Mouse (Mus musculus) hindbrain, embryonic 12.5 days (tissue): Measurements from ENCODE around the gene Cdc14a. TPM values are rescaled to one million over a fixed set of nuclear protein-coding genes. Genes with fewer than 3 reads are reported as not detected.
A peak's percentile ranks its signal among the peaks of the same experiment; 100 is the strongest.

Experiments
- ATAC-seq: fragments of 200-750 bp; cut with Nextera tagmentation; 2 replicates; pipeline ENCODE4 v1.8.0; 2017; ENCODE audit warnings: moderate TSS enrichment; ENCODE audit not compliant: low FRiP score
- H3K27ac ChIP-seq: fragments of 300-500 bp; sonication (generic); 2 replicates; pipeline ENCODE4 v1.5.1; 2016; ENCODE audit warnings: mild to moderate bottlenecking
- H3K27me3 ChIP-seq: fragments of 300-500 bp; sonication (generic); 2 replicates; pipeline ENCODE4 v1.6.1; 2016; ENCODE audit warnings: mild to moderate bottlenecking
- H3K36me3 ChIP-seq: fragments of 300-500 bp; sonication (generic); 2 replicates; pipeline ENCODE4 v1.6.1; 2016; ENCODE audit warnings: mild to moderate bottlenecking
- H3K4me1 ChIP-seq: fragments of 300-500 bp; sonication (generic); 2 replicates; pipeline ENCODE4 v1.6.1; 2016
- H3K4me2 ChIP-seq: fragments of 300-500 bp; sonication (generic); replicated peaks from 2 replicates; pipeline ENCODE4 v1.6.1; 2016; ENCODE audit warnings: mild to moderate bottlenecking
- H3K4me3 ChIP-seq: fragments of 300-500 bp; sonication (generic); 2 replicates; pipeline ENCODE4 v1.5.1; 2016; ENCODE audit warnings: mild to moderate bottlenecking
- H3K9ac ChIP-seq: fragments of 300-500 bp; sonication (generic); 2 replicates; pipeline ENCODE4 v1.6.1; 2016; ENCODE audit warnings: mild to moderate bottlenecking, moderate library complexity
- H3K9me3 ChIP-seq: fragments of 300-500 bp; sonication (generic); replicated peaks from 2 replicates; pipeline ENCODE4 v1.6.1; 2016; ENCODE audit warnings: mild to moderate bottlenecking
- WGBS: fragments of 180-500 bp; shearing (Covaris S2); methylation state at CpG from one replicate; pipeline ENCODE4 v1.1.7; 2016; 5-methylcytosine and 5-hydroxymethylcytosine counted together
- polyA plus RNA-seq: library from polyadenylated mRNA; unstranded; fragments of >200 nt; fragmentation: Nextera tagmentation; extraction: Ambion mirVana; gene quantifications from 2 replicates; pipeline ENCODE4 v1.2.1, GENCODE M21; 2016

Cdc14a gene
- polyA plus RNA-seq, 1 experiment from 2014 or later = 13.6 TPM

DNA sequence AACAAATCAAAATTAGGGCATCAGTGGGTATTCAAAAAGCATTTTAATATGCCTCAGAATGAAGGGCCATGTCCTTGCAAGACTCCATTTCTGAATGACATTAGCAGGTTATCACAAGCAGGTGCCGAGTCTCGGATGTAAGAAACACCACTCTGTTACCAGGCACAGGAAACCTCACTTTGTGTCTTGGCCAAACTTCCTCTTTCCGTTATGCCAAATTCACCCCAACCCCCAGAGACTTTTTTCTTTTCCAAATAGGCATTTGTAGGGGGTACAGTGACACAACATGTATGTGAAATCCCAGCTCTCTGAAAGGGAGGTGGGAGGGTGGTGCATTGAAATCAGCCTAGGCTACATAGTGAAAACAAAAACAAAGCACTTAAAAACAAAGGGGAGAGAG lies 12.3 kb upstream of the Cdc14a start:
- 89% methylated on average over 3 of the region's 3 CpGs for WGBS
- ATAC-seq = no peak

DNA sequence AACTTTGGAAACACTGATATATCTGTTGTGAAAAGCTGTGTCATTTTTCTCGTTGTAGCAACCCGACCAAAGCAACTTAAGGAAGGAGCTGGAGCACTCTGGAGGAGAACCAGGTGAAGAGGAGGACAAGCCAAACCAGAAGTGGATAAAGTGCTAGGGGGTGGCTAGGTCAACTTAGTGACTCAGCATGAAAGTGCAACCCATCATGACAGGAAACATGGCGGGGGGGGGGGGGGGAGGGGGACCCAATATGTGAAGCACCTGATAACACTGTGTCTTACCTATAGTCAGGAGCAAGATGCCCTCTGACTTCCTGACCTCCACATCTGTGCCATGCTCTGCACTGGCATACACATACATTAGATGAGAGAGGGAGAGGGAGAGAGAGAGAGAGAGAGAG lies 10.9 kb upstream of the Cdc14a start:
- no peak overlapping the region for H3K4me2 ChIP-seq
- ATAC-seq = no peak
- no peaks in the 10 kb centered on the region for H3K27me3 ChIP-seq
- no peaks in the 10 kb centered on the region for H3K4me1 ChIP-seq
- 94% methylated on average over 2 of the region's 3 CpGs for WGBS
- H3K4me3 ChIP-seq = no peak overlapping the region
- H3K9ac ChIP-seq = no peak overlapping the region
- no peaks in the 10 kb centered on the region for H3K9me3 ChIP-seq
- no peak overlapping the region for H3K27ac ChIP-seq
- H3K36me3 ChIP-seq = no peaks in the 10 kb centered on the region

More for the DNA sequence above, 12.3 kb upstream of the Cdc14a start:
- no peaks in the 10 kb centered on the region for H3K9me3 ChIP-seq
- H3K27ac ChIP-seq = no peak overlapping the region
- H3K27me3 ChIP-seq = no peaks in the 10 kb centered on the region
- no peak overlapping the region for H3K9ac ChIP-seq
- H3K4me1 ChIP-seq = no peaks in the 10 kb centered on the region
- H3K4me2 ChIP-seq = no peak overlapping the region
- H3K36me3 ChIP-seq = no peaks in the 10 kb centered on the region
- no peak overlapping the region for H3K4me3 ChIP-seq

DNA sequence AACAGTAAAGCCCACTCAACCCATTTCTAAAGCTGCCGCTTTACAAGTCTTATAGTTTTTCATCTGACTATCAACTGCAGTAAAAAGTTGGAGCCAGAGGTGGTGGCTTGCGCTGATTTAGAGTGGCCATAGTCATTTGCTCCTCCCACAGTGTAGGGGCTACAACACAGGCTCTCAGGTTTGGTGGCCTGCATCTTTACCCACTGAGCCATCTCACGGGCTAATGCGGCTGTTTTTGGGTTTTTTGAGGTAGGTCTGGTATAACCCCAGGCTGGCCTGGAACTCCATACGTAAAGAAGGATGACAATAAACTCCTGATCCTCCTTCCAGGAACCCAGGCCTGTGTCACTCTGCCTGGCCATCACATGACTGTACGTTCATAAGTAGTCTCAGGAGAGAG lies 2.1 kb upstream of the Cdc14a start:
- ATAC-seq = no peak
- Histone ChIP-seq H3K27me3 (no peaks in the 10 kb centered on the region), H3K4me2 (no peak overlapping the region), H3K36me3 (no peaks in the 10 kb centered on the region), H3K9me3 (no peaks in the 10 kb centered on the region), H3K4me3 (no peak overlapping the region), H3K9ac (no peak overlapping the region), H3K27ac (no peak overlapping the region), H3K4me1 (peaks cover 16% of the 10 kb centered on the region)
- WGBS = 93% methylated on average over 6 of the region's 6 CpGs

DNA sequence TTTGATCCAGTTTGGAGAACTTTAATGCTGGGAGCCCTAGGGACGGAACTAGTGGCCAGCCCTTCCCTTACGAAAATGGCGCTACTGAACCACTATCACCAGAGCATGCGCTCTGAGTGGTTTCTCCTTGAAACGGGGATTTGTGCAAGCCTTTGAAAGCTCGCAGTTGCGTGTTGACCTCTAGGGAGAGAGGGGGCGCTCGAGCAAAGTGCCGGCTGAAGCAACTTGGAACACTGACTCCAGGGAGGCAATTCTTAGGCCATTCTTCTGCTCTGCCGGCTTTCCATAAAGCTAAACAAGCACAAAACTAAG lies 1.1 kb upstream of the Cdc14a start:
- Histone ChIP-seq H3K36me3 (no peaks in the 10 kb centered on the region; the same call in 1 of the 2 replicates), H3K4me2 (peak overlapping the region; percentile 91), H3K9ac (peak overlapping the region; percentile 95), H3K4me3 (peak overlapping the region; percentile 95), H3K27me3 (no peaks in the 10 kb centered on the region), H3K9me3 (no peaks in the 10 kb centered on the region), H3K4me1 (peaks cover 17% of the 10 kb centered on the region), H3K27ac (peak overlapping the region; percentile 94)
- WGBS = under 1% methylated on average over 11 of the region's 11 CpGs
- peak; percentile 60 for ATAC-seq

DNA sequence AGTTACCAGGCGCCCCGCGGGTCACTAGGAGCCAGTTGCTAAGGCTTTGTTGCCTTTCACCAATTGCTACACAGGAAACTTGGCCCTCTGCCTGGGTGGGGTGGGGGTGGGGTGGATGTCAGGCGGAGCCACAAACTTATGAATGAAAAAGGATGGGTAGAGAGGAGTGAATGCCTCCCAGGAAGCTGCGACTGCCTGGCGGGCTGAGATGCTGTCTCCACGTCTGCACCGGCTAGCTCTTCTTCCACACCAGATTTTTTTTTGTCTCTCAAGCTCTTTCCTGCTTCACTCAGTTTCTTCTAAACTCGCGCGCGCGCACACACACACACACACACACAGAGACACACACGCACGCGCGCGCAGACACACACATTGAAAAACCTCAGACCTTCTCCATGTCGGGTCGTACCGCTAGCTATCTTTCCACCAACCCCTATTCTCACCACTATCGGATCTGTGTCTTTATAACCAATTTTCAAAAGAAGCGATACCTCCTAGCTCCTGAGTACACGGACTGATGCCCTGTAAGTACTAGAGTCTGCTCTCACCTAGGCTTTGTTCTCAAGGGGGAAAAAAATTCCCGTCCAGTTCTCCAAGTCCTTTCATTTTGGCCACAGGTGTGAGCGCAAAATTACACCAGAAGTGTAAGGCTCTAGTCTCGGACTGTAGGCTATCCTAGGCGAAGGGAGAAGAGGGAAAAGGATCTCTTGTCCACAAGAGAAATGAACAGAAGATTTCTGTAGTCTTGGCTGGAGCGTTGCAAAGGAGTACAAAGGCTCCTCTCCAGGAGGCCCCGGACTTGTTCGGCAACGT lies 534 bp upstream of the Cdc14a start:
- ATAC-seq = peak; percentile 28; the same call in 1 of the 2 replicates
- H3K4me3 ChIP-seq = peak overlapping the region; percentile 95
- H3K9me3 ChIP-seq = no peaks in the 10 kb centered on the region

DNA sequence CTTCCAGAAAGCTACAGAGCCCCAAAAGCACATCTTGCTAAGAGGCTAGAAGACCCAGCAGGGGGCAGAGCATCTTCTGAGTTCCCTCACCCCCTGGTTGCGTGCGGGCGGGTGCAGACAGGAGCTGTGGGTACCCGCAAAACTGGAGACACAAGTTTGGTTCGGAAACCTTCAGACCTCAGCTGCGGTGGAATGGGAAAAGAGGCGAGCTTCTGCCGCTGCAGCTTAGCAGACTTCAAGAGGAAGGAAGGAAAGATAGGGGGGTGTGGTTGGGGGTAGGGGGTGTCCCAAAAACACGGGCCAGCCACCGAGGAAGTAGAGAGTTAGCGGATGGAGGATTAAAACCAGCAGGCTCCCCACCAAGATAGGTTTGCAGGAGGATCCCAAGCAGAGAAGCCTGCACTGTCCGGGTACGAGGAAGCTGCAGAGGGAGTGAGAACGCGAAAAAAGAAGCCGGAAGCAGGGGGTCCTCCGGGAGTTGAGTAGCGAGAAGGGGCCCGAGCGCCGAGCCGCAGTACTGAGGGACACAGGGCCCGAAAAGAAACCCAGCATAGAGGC lies 958 bp downstream of the Cdc14a start:
- H3K36me3 ChIP-seq = no peaks in the 10 kb centered on the region; the same call in 1 of the 2 replicates
- peak; percentile 41 for ATAC-seq
- H3K9ac ChIP-seq = peak overlapping the region; percentile 95
- under 1% methylated on average over 23 of the region's 23 CpGs for WGBS
- peak overlapping the region; percentile 91 for H3K4me2 ChIP-seq
- H3K4me3 ChIP-seq = peak overlapping the region; percentile 95
- no peaks in the 10 kb centered on the region for H3K27me3 ChIP-seq
- H3K27ac ChIP-seq = peak overlapping the region; percentile 94
- no peaks in the 10 kb centered on the region for H3K9me3 ChIP-seq
- H3K4me1 ChIP-seq = peaks cover 20% of the 10 kb centered on the region

More for the DNA sequence above, 534 bp upstream of the Cdc14a start:
- 0% methylated on average over 32 of the region's 32 CpGs for WGBS
- H3K4me1 ChIP-seq = peaks cover 20% of the 10 kb centered on the region
- H3K27me3 ChIP-seq = no peaks in the 10 kb centered on the region
- H3K36me3 ChIP-seq = no peaks in the 10 kb centered on the region; the same call in 1 of the 2 replicates
- peak overlapping the region; percentile 91 for H3K4me2 ChIP-seq
- peak overlapping the region; percentile 94 for H3K27ac ChIP-seq
- H3K9ac ChIP-seq = peak overlapping the region; percentile 95

DNA sequence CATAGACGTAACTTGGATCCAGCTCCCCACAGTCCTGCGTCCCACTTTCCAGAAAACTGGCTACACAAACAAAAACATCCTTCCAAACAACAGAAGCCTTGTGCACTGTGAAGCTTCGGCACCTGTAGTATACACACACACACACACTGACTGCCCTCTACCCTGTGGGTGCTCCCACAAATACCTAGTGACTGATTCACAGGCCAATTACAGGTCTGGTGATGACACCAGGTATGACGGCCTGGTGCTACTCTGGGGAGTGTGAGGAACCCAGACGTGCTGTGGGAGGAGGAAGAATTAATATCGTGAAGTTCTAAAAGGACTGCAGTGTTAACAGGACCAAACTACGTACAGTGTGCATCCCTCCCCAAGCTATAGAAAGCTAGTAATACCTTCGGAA lies 1.8 kb downstream of the Cdc14a start:
- ATAC-seq = no peak
- H3K27ac ChIP-seq = no peak overlapping the region

DNA sequence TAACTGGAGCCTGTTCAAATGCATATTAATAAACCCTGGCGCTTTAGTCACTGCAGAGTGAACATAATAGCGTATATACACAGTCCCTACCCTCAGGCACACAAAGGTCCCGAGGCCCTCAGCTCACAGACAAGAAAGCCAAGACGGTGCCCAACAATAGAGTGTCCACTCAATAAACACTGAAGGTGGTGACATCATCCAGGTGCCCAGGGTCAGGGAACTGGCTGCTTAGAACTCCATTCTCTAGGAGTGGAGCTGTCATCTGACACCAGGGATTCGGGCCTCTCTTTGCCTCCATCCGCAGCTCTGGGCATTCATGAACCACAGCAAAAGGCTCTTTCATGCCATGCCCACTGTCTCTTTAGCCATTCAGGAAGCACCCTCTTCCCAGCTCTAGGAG lies 2.7 kb downstream of the Cdc14a start:
- no peaks in the 10 kb centered on the region for H3K27me3 ChIP-seq
- WGBS = 22% methylated on average over 6 of the region's 6 CpGs
- H3K4me1 ChIP-seq = peaks cover 20% of the 10 kb centered on the region
- H3K9ac ChIP-seq = no peak overlapping the region; the same call in 1 of the 2 replicates
- peaks cover 8% of the 10 kb centered on the region for H3K36me3 ChIP-seq
- peak overlapping the region; percentile 91 for H3K4me2 ChIP-seq
- no peaks in the 10 kb centered on the region for H3K9me3 ChIP-seq
- no peak for ATAC-seq
- H3K4me3 ChIP-seq = 0 out of 2 replicates have a peak overlapping the region, but pooled peaks have one; percentile 8
- H3K27ac ChIP-seq = no peak overlapping the region

More for the DNA sequence above, 1.8 kb downstream of the Cdc14a start:
- H3K27me3 ChIP-seq = no peaks in the 10 kb centered on the region
- peak overlapping the region; percentile 95 for H3K9ac ChIP-seq
- H3K36me3 ChIP-seq = no peaks in the 10 kb centered on the region; the same call in 1 of the 2 replicates
- peak overlapping the region; percentile 95 for H3K4me3 ChIP-seq
- H3K4me1 ChIP-seq = peaks cover 20% of the 10 kb centered on the region
- WGBS = 39% methylated on average over 8 of the region's 8 CpGs
- H3K4me2 ChIP-seq = peak overlapping the region; percentile 91
- H3K9me3 ChIP-seq = no peaks in the 10 kb centered on the region

DNA sequence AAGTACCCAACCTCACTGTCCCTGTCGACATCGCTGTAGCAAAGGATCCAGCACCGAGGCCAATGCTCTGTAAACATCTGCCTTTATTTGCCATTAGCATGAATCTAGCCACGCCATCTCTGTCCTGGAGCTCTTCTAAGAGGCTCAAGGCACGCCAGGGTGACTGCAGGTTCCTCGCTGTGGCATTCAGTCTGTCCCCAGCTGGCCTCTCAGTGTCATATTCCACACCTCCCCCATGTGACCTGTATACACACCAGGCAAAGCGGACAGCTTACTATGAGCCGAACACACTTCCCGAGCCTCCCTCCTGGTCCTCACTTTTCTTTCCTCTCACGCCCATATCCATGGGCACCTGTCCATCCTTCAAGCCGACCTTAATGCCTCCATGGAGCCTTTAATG lies 4.0 kb downstream of the Cdc14a start:
- Histone ChIP-seq H3K9ac (no peak overlapping the region), H3K9me3 (no peaks in the 10 kb centered on the region), H3K4me3 (no peak overlapping the region), H3K4me2 (no peak overlapping the region), H3K4me1 (peaks cover 20% of the 10 kb centered on the region), H3K36me3 (peaks cover 19% of the 10 kb centered on the region), H3K27ac (no peak overlapping the region), H3K27me3 (no peaks in the 10 kb centered on the region)
- 89% methylated on average over 11 of the region's 11 CpGs for WGBS
- ATAC-seq = no peak

DNA sequence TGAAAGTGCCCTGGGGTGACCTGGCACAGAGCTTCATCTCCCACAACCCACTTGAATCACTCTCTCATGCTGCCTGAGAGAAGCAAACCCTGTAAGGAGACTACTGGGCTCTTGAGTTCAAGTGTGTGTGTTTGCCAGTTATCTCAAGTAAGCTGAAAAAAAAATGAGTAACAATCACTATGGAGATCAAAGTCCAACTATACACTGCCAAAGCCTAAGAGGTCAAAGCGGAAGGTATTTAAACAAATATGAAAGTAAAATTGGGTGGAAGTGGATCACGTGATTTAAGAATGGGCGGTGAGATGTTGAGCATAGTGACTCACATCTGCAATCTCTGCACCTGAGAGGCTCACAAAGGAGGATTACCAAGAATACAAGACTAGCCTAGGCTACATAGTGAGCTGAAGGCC lies 9.4 kb downstream of the Cdc14a start:
- WGBS = 95% methylated on average over 3 of the region's 3 CpGs
- H3K9me3 ChIP-seq = no peaks in the 10 kb centered on the region
- H3K4me1 ChIP-seq = no peaks in the 10 kb centered on the region
- no peak overlapping the region for H3K4me3 ChIP-seq
- H3K4me2 ChIP-seq = no peak overlapping the region
- no peak overlapping the region for H3K9ac ChIP-seq
- peaks cover 30% of the 10 kb centered on the region for H3K36me3 ChIP-seq
- no peak overlapping the region for H3K27ac ChIP-seq
- no peaks in the 10 kb centered on the region for H3K27me3 ChIP-seq
- ATAC-seq = no peak

DNA sequence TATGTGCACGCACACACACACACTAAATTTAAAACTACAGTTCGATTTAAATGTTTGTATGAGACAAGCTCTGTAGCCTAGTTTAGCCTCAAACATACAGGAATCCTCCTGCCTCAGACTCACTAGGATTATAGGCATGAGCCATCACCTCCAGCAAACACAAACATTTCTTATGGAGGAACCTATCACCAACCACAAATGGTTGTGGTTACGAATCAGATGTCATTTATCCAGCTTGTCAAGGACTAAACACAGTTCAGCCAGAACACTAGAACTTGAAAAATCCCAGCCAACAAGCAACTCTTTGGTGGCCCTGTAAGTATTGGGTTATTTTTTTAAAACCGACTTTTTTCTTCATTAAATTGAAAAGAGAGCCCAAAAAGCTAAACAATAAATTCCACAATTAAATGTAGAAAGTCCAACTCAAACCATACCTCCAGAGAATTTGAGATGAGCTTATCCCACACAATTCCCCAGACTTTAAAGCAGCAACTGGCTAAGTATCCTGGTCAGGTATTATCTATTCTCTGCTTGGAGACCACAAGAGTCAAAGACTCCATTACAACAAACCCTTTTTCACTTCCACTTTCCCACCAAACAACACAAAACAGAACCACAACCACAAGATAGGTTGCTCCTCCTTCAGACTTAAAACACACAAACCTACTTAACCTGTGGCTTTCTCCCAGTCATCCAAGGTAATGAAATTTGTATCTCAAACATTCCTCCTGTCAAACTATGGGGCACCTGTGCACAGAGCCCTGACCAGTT lies 10.7 kb downstream of the Cdc14a start:
- Histone ChIP-seq H3K4me3 (no peak overlapping the region), H3K36me3 (peaks cover 31% of the 10 kb centered on the region), H3K4me1 (no peaks in the 10 kb centered on the region), H3K9ac (no peak overlapping the region), H3K4me2 (no peak overlapping the region), H3K9me3 (no peaks in the 10 kb centered on the region), H3K27ac (no peak overlapping the region), H3K27me3 (no peaks in the 10 kb centered on the region)
- 93% methylated on average over 4 of the region's 4 CpGs for WGBS
- ATAC-seq = no peak

DNA sequence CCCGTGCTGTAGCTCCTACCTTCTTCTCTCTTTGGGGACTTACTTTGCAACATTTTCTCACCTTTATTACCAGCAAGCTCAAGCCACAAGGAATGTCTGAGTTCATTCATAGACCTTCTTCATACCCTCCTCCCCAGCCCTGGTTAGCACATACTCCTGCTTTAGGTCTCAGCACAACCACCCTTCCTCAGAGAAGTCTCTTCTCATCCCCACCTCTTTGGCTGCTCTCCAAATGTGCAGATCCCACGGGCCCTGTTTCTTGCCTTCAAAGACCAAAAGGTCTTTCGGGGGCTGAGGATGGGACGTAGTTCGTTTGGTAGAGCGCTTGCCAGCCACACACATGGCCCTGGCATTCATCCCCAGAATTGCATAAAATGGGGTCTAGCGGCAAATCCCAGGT lies 13.8 kb downstream of the Cdc14a start:
- no peak for ATAC-seq
- Histone ChIP-seq H3K4me2 (no peak overlapping the region), H3K9ac (no peak overlapping the region), H3K4me1 (no peaks in the 10 kb centered on the region), H3K4me3 (no peak overlapping the region), H3K36me3 (peaks cover 14% of the 10 kb centered on the region), H3K9me3 (no peaks in the 10 kb centered on the region), H3K27ac (no peak overlapping the region), H3K27me3 (no peaks in the 10 kb centered on the region)
- WGBS = 59% methylated on average over 7 of the region's 7 CpGs
